Mouse (Mus musculus): ENCODE measurements around the gene Oaz1.
A peak's percentile ranks its signal among the peaks of the same experiment; 100 is the strongest.

The Oaz1 gene

DNA sequence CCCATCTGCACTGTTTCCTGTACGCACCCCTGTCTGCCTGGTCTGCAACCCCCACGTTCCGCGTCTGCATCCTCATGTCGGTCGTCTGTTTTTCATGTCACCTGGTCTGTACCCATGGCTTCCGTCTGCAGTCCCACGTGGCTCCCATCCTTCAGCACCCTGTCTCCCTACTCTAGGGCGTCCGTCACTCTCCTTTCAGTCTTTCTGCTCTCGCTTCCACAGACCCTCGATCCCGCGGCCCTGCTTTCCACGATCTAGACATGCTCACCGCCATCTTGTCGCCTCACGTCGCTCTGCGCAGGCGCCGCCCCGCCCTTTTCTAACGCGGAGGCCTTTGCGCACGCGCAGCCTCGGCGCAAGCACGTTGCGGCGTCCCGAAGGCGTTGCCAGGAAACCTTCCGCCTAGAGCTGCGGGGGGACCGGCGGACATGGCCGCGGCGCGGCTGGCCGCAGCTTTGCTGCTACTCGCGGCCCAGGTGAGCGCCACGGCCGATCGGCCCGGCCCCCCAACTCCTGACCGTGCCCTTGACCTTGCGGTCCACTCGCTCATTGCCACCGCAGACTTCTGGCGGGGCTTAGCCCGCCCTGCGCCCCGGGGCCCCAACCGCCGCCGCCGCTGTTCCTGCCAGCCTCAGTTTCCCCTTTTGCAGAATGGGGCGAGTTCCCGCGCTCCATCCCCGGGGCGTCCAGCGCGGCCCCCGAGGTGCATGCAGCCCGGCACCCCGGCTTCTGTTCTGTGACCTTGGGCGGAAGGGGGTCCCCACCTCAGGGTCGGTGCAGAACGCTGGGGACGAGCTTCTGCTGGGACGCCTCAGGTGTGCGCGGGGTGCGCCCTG lies 28.7 kb downstream of the Oaz1 start, which contains the start of the genes Lsm7 and Sppl2b:
Lsm7 (minus strand) TSS at position 297 of the 836 bp plus-strand sequence.
Sppl2b (plus strand) TSS at position 363 of the 836 bp plus-strand sequence.
- peak; percentile 98 to 99 for DNase-seq

DNA sequence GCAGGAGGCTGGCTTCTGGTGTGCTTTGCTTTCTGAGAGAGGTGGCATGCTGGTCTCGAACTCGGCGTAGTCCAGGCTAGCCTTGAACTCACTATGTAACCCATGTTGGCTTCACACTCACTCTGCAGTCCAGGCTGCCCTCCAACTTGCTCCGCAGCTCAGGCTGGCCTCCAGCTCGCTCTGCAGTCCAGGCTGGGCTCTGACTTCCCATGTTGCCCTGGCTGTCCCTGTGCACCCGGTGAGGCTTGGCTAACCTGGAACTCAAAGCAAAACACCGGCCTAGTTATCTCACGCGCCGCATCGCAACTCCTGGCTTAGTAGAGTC lies 29.3 kb downstream of the Oaz1 start:
- DNase-seq = peak in 1 of 2 experiments; percentile 16

DNA sequence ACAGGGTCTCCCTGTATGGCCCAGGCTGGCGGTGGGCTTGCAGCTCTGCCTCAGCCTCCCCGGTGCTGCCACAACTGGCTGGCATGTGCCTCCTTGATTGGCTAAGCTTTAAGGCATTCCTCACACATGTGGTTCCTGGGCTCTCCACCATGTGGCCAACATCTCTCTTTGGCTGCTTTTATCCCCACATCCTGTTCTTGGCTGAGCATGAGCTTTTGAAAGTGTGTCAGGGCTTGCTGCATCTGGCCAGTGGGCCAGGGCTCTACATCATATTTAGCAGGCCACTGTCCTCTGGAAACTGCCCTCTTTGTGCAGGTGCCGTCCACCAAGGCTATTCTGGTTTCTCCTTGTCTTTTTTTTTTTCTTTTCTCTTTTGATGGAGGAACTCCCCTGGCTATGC lies 29.8 kb downstream of the Oaz1 start:
- DNase-seq = no peak

DNA sequence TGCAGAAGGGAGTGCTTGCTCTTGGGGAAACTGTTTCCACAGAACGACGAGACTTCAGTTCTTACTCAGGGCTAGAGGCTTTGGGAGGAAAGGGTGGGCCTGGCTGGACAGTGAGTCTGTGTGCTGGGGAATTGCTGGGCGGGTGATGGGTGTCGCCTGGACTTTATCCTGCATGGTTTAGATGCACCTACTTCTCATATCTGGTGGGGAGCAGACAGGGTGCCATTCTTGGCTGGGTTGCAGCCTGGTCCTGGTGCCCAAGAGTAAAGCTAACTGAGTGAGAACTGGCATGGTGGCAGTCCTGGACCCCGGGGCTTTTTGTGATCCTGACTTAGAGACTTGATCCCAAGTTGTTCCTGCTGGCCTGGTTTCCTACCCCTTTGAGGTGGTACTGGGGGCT lies 30.5 kb downstream of the Oaz1 start:
- DNase-seq = no peak

DNA sequence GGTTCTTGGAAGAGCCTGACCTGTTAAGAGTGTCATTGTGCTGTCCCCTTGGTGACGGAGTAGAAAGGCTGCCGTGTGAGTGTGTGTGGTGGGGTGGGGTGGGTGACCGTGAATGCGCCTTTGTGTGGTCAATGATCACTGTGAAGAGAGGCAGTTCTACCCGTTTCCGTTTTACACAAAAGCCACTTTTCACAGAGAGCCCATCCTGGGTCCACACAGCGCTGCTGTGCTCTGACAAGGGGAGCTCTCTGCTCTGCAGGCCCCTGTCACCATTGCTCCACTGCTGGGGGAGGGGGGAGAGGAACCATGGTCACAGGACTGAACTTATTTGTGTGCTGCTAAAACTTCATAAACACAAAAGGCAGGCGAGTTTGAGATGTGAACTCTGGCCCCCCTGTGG lies 30.9 kb downstream of the Oaz1 start:
- DNase-seq = no peak

DNA sequence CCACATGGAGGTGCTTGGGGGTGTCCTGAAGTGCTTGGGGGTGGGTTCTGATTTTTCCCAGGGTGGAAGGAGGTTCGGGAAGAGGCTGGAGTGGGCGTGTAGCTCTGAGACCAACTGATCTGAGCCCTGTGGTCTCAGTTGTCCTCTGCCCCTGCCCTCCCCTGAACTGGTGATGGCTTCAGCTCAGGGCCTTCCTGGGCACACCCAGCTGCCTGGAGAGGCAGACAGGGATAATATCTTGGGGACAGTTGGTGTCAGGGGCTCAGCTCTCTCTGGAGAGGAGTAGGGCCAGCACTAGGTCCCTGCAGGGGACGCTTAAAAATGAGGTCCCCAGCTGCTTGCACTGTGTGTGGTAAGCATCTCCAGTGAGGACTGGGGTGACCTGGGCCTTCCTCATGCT lies 31.4 kb downstream of the Oaz1 start:
- DNase-seq = no peak

DNA sequence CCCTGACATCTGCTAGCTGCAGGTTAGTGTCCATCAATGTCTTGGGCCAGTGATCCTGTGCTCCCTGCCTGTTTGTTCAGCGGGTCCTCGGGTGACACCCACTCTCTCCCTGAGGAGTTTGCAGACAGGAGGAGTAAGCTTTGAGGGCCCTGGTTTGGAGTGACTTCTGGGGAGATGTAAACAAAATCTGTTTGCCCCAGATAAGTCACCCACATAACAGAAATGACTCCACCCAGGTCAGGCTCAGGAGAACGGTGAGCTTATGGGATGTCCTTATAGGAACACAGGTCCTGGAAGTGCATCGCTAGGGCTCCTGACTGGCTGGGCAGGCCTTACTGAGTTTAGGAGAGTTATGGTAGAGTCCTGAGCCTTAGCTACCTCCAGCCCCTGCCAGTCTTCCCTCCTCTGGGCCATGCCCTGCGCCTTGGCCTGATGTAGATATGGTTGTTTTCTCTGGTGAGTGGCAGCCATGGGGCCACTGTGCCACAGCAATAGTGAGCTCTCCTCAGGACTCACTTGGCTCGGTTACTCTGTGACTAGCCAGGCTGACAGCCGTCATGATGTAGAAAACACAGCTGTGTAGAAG lies 32.0 kb downstream of the Oaz1 start:
- no peak for DNase-seq

DNA sequence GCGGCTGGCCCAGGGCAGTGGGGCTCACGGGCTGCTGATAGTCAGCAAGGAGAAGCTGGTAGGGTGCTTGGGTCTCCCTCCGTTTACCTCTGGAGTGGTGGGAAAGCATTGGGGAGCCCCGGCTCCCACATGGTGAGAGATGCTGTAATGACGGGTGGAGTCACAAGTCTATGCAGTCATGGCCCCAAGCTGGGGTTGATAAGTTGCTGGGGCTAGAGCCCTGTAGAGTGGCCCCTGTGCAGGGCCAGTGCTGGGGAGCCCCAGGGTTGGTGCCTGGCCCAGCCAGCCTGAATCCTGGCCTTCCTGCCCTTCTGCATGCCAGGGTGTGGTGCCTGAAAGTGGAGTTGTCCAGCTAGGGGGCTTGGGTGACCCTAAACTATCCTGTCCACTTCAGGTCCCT lies 35.8 kb downstream of the Oaz1 start:
- DNase-seq = no peak

DNA sequence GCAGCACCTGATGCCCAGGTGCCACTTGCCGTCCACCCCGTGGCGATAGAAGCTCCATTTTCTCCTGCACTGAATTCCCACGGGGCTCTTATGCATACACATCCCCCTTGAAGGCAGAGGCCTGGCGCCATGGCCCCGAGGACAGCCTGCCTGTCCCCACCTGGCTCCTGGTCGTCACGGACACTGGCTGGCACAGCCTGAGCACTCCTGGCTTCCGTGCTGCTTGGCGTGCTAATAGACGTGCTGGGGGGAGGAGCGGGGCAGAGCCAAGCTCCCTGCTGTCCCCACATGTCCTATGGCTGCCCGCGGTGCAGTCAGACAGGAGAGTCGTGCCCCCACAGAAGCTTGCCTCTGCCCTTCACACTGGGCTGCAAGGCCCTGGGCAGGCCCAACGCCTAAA lies 38.0 kb downstream of the Oaz1 start:
- DNase-seq = no peak

DNA sequence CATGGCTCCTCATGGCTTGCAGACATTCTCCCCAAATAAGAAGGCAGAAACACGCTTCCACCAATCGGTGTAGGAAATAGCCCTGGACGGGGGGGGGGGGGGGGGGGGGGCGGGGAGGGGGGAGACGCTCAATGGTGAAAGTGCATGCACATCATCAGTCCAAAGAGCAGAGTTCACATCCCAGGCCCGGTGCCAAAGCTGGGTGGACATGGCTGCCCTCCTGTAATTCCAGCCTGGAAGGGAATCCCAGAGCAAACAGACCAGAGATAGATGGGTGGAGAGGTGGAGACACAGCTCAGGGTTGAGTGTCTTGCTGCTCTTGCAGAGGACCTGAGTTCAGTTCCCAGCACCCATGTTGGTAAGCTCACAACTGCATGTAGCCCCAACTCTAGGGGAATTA lies 44.5 kb downstream of the Oaz1 start:
- no peak for DNase-seq

DNA sequence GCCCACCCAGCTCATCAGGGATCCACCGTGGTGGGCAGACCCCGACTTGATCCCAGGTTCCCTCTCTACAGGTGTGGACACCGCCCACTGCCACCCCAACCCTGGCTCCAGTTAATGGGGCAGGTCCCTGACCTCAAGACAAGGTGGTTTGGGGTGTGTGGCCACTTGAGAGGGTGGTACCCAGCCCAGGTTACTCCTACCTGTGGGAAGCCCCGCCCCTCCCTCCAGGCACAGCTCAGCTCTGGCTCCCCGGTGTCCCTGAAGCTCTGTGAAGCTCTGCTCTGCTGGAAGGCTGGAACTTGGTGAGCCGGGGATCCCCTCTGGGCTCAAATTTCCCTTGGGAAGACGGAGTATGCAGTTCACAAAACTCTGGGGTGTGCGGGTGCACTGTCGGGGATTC lies 45.1 kb downstream of the Oaz1 start, which contains the start of gene Tmprss9:
Tmprss9 (plus strand) TSS at position 268 of the 400 bp plus-strand sequence.
- no peak for DNase-seq

DNA sequence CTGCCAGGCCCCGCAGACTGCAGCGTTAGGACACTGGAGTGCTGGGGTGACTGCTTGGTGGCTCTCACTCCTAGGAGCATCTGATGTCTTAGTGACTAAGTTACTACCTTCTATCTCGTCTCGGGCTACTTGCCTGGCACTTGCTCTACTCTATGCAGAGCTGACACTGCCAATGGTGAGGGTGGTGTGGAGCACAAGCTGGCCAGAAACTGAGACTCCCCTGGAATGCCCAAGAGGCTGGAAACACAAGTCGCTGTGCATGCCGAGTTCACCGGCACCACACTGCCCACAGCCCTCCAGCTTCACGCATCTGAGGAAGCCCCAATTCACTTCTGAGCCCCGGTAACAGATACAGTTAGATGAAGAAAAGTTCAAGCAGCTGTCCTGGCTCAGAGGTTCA lies 47.6 kb downstream of the Oaz1 start:
- no peak for DNase-seq

DNA sequence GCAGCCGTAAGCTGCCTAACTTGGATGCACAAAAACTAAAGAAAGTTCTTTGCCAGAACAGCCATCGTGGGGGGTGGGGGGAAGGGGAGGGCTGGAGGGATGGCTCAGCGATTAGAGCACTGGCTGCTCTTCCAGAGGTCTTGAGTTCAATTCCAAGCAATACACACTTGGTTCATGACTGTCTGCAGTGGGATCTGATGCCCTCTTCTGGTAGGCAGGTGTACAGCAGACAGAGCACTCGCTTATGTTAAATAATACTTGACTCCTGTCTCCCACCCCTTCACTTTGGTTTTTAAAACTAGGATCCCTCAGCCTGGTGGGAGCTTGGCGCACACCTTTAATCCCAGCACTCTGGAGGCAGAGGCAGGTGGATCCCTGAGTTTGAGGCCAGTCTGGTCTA lies 49.6 kb downstream of the Oaz1 start:
- DNase-seq = peak in 1 of 2 experiments; percentile 68

DNA sequence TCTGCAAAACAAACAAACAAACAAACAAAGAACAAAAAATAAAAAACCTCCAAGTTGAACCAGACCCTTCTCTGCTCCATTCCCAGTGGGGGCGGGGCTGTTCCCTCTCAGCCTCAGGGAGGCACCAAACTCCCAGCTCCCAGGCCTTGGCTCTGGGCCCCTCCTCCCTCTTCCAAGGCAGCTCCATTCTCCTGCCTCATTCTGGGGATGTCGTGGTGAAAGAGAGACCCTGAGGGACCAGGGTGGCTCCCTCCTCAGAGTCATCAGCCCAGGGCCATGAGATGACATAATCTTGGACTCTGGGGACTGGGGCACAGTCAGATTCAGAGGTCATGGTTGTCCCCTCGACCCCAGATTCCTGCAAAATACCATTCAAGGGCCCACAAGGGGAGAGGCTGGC lies 50.1 kb downstream of the Oaz1 start:
- no peak for DNase-seq

Data from lung, postnatal 4 days (tissue).